Mouse (Mus musculus): Measurements from ENCODE around the gene Crhr1.

Gene Crhr1

GRCm38 (mm10) chr11:104132580-104133441 lies at the start of gene Crhr1:
Gene Crhr1 (plus strand): TSS chr11:104132855.
- DNase-seq (ENCODE audit: low spot score in 2 of 2), result peak; percentile 13 to 39

- DNase-seq (ENCODE audit: low spot score in 2 of 2), result no peak
These were observed 49.4 kb upstream of the Crhr1 start for GRCm38 (mm10) chr11:104083248-104083647.

GRCm38 (mm10) chr11:104083716-104084115 lies 48.9 kb upstream of the Crhr1 start:
- no peak for DNase-seq (ENCODE audit: low spot score in 2 of 2)

- DNase-seq (ENCODE audit: low spot score in 2 of 2), result no peak
These were observed 44.1 kb upstream of the Crhr1 start for GRCm38 (mm10) chr11:104088519-104088918.

GRCm38 (mm10) chr11:104090769-104091168 lies 41.9 kb upstream of the Crhr1 start:
- DNase-seq (ENCODE audit: low spot score in 2 of 2), result no peak

- no peak for DNase-seq (ENCODE audit: low spot score in 2 of 2)
These were observed 37.5 kb upstream of the Crhr1 start for GRCm38 (mm10) chr11:104095151-104095550.

GRCm38 (mm10) chr11:104096536-104096935 lies 36.1 kb upstream of the Crhr1 start:
- DNase-seq (ENCODE audit: low spot score in 2 of 2), result no peak

GRCm38 (mm10) chr11:104099542-104099941 lies 33.1 kb upstream of the Crhr1 start:
- no peak for DNase-seq (ENCODE audit: low spot score in 2 of 2)

DNA sequence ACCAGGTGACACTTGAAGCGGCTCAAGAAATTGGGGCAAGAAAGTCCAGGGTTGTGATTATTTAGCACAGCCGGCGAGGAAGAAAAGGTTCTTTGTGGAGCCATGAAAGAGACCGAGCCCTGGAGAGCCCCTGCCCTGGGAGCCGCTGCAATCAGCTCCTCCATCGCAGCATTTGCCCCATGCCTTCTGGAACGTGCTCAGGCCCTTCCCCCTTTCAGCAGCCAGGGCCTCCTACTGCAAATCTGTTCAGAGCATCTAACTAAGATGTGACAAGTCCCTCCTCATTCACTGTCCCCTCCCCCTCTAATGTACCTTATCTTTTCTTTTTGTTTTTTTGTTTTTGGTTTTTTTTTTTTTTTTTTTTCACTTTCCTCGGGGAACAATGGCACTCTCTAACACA lies 30.0 kb upstream of the Crhr1 start:
- no peak for DNase-seq (ENCODE audit: low spot score in 2 of 2)

DNA sequence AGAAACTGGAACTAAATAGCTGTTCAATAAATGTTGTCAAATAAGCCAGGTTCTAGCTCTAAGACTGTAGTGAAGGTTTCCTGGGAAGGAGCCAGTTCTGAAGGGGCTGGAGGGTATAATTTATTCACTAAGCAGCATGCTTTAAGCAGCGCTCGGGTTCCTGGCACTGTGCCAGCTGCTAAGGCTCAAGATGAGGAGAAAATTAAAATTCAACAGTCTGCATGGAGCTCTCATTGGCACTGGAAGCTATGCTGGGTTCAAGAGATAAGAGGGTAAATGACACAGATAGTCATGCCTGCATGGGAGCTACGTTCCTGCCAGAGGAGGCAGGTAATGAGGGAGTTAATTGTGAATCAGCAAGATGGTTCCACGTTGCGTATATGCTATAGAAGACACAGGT lies 26.3 kb upstream of the Crhr1 start:
- DNase-seq (ENCODE audit: low spot score in 2 of 2), result no peak

GRCm38 (mm10) chr11:104106969-104107368 lies 25.7 kb upstream of the Crhr1 start:
- DNase-seq (ENCODE audit: low spot score in 2 of 2), result no peak

GRCm38 (mm10) chr11:104110366-104110765 lies 22.3 kb upstream of the Crhr1 start:
- no peak for DNase-seq (ENCODE audit: low spot score in 2 of 2)

DNA sequence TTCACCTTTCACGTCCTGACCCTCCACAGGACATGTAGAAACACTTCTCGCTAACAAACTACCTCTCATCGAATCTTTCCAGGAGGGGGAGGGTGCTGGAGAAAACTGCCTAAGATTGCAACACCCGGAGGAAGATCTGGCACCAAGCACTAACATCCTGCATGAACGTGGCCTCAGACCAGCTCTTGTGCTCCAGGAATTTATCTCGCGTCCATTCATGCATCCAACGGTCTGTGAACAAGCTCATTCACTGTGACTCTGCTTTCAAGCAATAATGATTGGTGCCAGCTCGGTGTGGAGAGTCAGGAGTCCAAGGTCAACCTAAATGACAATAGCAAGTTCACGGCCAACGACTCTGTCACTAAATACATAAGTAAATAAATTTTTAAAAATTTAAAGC lies 20.8 kb upstream of the Crhr1 start:
- no peak for DNase-seq (ENCODE audit: low spot score in 2 of 2)

DNA sequence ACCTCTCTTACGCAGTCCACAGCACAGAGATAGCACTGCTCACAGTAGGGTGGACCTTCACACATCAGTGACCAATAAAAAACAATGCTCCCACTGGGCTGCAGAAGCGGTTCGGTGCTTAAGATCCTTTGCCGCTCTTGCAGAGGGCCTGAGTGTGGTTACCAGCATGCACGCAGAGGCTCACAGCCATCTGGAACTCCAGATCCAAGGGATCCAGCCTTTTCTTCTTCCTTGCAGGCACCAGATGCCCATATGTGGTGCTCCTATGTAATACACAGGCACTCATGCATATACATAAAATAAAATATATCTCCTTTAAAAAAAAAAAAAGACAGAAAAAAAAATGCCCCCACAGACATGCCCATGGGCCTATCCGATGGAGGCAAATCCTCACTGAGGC lies 19.0 kb upstream of the Crhr1 start:
- no peak for DNase-seq (ENCODE audit: low spot score in 2 of 2)

DNA sequence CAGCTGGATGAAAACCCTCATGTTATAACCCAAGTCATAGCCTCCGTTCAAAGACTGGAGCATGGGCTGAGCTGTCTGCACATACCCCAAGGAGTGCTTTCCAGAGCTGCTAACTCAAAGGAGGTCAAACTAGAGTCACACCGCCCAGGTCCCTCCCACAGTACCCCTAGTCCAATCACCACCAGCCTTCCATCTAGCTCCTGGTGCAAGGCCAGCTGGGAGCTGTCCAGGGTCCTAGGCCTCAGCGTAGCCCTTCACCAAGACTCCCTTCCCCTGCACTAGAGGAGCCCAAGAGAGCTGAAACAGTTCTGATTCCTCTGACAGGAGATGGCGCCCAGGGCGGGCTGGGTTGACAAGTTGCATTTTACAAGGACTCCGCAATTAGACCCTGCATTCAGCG lies 18.0 kb upstream of the Crhr1 start:
- DNase-seq (ENCODE audit: low spot score in 2 of 2), result peak in 1 of 2 experiments; percentile 5

GRCm38 (mm10) chr11:104118356-104118755 lies 14.3 kb upstream of the Crhr1 start:
- no peak for DNase-seq (ENCODE audit: low spot score in 2 of 2)

DNA sequence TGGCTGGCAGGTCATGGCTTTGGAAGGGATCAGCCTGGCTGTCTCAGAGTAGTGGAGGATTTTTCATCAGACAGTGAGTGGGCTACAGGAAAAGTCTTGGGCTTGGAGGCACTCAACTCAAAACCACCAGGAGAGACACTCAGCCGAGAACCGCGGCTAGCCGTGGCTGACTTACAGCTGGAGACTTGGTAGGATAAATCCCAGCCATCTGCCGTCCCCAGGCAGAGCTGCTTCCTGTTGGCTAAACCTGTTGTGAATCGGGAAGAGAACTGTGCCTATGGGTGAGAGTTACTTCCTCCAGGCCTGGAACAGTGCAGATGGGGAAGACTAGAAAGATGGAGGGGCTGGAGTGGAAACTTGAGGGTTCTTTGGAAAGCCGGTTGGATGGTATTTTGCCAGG lies 9.7 kb upstream of the Crhr1 start:
- DNase-seq (ENCODE audit: low spot score in 2 of 2), result no peak

DNA sequence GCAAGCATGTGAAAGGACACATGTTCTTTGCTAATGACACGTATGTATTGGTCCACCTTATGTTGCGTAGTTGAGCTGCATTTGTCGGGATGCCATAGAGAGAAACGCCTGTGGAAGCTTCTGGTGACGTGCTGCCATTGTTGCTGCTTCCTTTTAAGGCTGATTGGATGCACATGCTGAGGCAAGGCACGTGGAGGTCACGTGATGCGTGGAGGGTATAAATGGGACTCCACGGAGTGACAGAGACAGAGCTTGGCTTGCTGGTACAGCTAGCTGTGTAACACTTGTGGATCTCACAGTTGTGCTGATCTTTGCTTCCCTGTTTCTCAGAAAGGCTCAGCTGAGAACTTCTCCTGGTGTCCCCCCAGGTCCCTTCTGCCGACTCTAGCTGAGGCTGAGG lies 9.2 kb upstream of the Crhr1 start:
- DNase-seq (ENCODE audit: low spot score in 2 of 2), result no peak

DNA sequence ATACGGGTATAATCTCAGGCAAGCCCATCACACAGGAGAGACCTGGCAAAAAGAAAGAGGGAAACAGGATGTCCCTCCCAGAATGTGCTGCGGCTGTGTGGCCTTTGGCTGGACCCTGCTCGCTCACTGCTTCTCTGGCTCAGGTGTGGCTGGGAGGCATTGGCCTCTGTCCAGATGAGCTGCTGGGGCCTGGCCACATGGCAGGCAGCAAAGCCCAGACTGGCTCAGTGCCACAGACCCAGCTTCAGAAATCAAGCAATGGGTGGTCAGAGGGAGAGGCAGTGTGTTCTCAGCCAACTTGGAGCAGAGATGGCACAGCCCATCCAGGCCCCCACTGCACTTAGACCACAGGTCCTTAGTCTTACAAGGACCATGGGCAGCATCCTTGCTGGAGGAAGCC lies 8.1 kb upstream of the Crhr1 start:
- DNase-seq (ENCODE audit: low spot score in 2 of 2), result no peak

GRCm38 (mm10) chr11:104129466-104129865 lies 3.2 kb upstream of the Crhr1 start:
- DNase-seq (ENCODE audit: low spot score in 2 of 2), result no peak

- no peak for DNase-seq (ENCODE audit: low spot score in 2 of 2)
These were observed 1.7 kb upstream of the Crhr1 start for GRCm38 (mm10) chr11:104130721-104131647.

GRCm38 (mm10) chr11:104131756-104132155 lies 899 bp upstream of the Crhr1 start:
- DNase-seq (ENCODE audit: low spot score in 2 of 2), result peak in 1 of 2 experiments; percentile 21
